Mouse (Mus musculus) ovary, postnatal 14 days (tissue): ENCODE data around the gene Xpo5.

Experiments
- DNase-seq: peaks from one replicate; pipeline ENCODE4 v3.0.0; 2022; ENCODE audit warnings: low spot score

The Xpo5 gene

DNA sequence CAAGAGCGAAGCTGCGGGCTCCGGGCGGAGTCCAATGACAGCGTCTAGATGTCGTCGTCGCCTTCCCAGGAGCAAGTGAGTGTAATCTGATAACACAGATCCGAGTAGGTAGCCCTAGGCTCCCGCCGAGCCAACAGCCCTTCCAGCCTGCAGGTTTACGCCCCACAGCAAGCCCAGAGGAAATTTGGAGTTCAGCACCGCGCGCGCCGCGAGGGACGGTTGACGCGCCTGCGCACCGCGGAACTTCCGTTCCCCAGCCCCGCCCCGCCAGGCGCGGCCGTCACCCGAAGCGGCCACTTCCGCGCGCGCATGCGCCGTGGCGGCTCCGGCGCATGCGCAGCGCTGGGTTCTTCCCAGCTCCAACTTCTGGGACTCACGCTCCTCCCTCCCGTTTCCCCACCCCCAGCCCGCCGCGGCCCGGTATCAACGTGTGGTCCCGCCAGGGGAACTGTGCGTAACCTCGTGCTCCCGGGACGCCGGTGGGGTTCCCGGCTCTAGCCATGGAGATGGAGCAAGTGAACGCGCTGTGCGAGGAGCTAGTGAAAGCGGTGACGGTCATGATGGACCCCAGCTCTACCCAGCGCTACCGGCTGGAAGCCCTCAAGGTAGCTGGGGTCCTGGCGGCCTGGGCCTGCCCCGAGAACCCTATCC is at the start of gene Xpo5, which contains the start of gene Polh:
Gene Xpo5 (plus strand): TSS at position 362 of the 651 bp plus-strand sequence.
Gene Polh (minus strand): TSS at position 225 of the 651 bp plus-strand sequence.
- DNase-seq: peak; percentile 86

DNA sequence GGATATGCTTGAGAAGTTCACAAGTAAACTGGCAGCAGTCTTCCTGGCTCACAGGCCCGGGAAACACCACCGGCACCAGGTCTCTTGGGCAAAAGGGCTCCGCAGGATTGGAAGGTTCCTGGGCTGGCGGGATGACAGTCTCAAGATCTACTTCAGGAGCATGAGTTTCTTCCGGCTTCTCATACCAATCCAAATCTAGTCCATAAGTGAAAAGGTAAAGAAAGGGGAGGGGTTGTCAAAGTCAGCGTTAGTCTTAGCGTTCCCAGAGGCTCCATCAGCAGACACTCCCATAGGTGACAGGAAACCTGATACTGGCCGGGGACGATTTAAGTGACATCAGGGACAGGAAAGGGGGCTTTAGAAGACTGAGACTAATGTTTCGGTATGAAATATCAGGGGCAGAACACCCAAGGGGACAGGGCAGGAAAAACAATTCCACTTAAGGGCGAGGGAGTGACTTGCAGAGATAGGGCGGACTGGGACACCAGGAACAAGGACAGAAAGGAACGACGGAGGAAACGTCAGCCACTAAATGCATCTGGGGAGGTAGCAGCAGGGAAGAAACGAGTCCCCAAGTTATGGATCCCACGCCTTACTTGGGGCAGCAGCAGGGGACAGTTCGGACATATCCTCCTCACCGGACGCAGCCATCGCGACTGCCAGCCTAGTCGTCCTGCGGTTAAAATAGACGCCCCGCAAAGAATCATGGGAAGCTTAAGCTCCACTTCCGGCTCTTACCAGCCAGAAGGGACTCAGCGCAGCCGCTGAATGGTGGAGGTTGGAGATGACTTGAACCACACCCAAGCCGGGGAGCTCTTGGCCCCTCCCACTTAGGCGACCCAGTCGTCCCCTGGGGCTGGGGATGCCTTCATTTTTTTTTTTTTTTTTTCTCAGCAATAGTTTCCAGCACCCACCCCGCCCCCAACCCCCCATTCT is 49.5 kb upstream of the Xpo5 start, which contains the start of gene Mad2l1bp:
Gene Mad2l1bp (minus strand): TSS at position 707 of the 936 bp plus-strand sequence.
- peak; percentile 76 for DNase-seq

DNA sequence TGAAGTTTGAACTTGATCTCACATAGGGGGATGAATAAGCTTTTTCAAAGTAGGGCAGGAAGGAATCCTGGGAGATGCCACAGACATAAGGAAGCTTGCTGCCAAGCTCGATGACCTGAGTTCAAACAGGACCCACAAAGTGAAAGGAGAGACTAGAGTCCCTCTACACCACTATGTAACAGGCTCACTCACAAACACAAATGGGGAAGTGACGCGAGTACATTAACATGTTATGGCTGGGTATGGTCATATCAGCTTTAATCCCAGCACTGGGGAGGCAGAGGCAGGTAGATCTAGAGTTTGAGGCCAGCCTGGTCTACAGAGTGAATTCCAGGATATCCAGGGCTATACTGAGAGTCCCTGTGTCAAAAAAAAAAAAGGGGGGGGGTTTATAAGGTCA is 48.2 kb upstream of the Xpo5 start:
- DNase-seq: no peak

DNA sequence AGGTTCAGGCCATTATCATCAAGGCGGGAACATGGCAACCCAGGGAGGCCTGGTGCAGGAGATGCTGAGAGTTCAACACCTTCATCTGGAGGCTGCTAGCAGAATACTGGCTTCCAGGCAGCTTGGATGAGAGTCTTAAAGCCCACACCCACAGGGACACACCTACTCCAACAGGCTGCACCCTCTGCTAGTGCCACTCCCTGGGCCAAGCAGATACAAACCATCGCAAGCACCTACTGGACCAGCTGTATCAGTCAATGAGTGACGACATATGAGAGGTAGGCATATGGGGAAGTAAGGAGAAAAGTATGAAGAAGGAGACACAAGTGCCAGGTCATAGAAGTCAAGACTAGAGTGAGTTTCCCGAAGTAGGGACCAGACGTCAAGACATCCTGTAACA is 45.9 kb upstream of the Xpo5 start:
- no peak for DNase-seq

DNA sequence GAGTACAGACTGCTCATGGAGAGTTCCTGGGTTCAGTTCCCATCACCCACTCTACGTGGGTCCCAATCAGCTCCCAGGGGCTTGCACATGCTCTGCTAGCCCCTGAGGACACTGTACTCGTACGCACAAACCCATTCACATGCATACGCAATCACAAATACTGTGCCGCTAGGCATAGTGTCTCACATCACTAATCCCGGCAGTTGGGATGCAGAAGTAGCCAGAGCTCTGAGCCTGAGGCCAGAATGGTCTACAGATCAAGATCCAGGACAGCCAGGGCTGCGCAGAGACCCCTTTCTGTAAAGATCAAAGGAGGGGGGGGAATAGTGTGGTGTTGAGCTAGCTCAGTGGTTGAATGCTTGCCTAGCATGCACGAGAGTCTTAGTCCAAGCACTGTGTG is 45.5 kb upstream of the Xpo5 start:
- no peak for DNase-seq

DNA sequence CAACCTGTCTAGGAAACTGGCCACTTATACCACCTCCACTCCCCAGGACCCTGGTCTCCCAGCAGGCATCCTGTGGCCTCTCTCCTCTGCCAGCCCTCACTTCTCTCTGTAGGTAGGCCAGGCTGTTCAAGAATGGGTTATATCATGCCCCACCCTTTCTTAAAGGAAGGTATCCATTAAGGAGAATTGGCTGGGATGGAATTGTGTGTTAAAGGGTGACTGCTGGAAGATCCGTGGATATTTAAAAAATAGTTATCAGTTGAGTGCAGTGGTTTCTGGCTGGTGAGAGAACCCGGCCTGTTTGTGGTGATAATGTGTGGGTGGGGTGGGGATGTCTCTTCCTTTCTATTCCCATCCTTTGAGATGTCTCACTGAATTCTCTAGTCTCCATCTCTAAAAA is 43.3 kb upstream of the Xpo5 start:
- no peak for DNase-seq

- peak; percentile 88 for DNase-seq
Observed at GRCm38 (mm10) chr17:46160090-46160662, 42.4 kb upstream of the Xpo5 start.

- DNase-seq: peak; percentile 84
Observed at GRCm38 (mm10) chr17:46160686-46161085, 41.9 kb upstream of the Xpo5 start, which contains the start of gene Gtpbp2. Gene Gtpbp2, plus strand, starts transcription at chr17:46161032.

DNA sequence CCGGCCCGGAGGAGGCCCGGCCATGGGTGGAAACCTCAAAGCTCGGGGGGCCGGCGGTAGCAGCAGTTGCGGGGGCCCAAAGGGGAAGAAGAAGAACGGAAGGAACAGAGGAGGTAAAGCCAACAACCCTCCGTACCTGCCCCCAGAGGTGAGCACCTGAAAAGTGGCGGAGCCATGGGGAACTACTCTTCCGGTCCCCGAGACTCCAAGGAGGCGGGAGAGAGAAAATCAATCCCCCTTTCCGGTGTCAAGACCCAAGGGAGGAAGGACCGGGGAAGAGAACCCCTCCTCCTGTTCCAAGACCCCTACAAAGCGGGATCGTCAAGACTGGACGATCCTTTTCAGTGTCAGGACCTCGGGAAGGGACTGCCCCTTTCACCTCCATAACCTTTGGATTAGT is 41.4 kb upstream of the Xpo5 start:
- DNase-seq: no peak

DNA sequence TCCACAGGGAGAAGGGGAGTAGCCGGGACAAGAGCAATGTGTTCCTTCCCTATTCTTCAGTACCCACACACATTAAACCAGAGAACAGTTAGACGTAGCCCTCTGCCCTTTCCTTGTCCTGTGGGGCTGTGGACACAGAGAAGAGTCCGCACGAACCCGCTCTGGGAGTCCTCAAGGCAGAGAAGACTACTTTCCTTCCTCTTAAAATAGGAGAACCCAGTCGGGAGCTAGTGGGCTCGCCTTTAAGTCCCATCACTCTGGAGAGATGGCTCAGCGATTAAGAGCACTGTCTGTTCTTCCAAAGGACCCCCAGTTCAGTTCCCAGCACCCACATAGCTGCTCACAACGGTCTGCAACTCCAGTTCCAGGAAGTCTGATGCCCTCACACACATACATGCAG is 40.9 kb upstream of the Xpo5 start:
- no peak for DNase-seq

DNA sequence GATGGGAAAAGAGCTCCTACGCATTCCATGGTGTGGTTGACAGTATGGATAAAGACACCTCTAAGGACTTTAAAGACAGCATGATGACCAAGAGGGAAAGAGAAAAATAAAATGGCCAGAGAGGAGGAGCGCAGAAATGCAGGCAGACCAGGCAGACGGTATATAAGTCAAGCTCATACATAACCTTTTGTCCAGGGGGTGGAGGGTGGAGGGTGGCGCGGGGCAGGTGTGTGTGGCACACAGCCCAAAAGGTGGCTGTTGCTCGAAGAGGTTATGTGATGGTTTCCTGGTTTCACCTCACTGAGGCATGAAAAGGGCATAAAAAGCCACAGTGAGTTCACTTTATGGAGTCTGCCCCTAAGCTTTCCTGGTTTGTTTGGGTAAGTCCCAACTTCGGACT is 40.0 kb upstream of the Xpo5 start:
- DNase-seq: no peak

GRCm38 (mm10) chr17:46162951-46163421 is 39.6 kb upstream of the Xpo5 start:
- no peak for DNase-seq

DNA sequence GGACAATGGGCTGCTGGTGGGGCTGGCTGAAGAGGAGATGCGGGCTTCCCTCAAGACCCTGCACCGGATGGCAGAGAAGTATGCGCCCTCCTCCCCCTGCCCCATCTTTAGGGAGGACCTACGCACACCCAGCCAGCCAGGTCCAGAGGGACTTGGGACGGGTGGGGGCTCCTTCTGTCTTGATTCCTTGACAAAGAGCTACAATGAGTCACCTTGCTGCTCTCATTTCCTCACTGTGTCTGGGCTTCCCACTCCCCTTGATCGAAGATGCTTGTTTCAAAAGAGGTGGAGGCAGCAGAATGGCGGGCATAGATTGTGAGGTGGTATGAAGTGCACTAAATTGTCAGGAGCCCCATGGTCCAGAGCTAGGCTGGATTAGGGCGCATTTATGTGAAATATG is 38.3 kb upstream of the Xpo5 start:
- DNase-seq: no peak

- no peak for DNase-seq
Observed at GRCm38 (mm10) chr17:46164791-46165190, 37.8 kb upstream of the Xpo5 start.

DNA sequence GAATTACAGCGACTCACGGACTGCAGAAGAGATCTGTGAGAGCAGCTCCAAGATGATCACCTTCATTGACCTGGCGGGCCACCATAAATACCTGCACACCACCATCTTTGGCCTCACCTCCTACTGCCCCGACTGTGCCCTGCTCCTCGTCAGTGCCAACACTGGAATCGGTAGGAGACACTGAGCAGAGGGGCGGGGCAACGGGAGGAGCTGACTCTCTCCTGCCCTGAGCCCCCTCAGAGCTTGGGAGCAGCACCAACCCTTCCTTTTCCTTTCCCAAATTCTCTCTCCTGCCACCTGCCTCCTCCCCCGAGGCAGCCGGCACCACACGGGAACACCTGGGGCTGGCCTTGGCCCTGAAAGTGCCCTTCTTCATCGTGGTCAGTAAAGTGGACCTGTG is 37.1 kb upstream of the Xpo5 start:
- DNase-seq: no peak

GRCm38 (mm10) chr17:46166270-46166669 is 36.3 kb upstream of the Xpo5 start:
- DNase-seq: no peak

GRCm38 (mm10) chr17:46167014-46167413 is 35.6 kb upstream of the Xpo5 start:
- no peak for DNase-seq

- DNase-seq: no peak
Observed at GRCm38 (mm10) chr17:46168318-46168717, 34.3 kb upstream of the Xpo5 start.

DNA sequence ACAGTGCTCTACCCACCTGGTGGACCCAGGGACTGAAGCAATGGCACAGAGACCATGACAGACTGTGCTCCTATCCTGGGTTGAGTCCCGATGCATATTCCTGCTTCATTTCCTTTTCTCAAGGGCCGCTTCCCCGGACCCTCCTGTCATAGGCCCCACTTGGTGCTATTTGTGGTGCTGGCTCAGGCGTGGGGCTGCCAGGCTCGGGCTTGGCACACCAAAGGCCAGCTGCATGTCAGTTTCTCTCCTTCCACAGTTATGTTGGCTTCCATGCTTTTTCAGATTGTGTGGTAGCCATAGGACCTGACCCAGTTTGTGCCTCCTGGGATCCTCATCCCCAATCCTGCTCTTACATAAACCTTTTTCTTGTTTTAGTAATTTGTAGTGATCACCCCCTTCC is 33.8 kb upstream of the Xpo5 start:
- no peak for DNase-seq

GRCm38 (mm10) chr17:46170538-46170937 is 32.0 kb upstream of the Xpo5 start:
- no peak for DNase-seq

GRCm38 (mm10) chr17:46182273-46182672 is 20.3 kb upstream of the Xpo5 start:
- DNase-seq: no peak

GRCm38 (mm10) chr17:46188829-46189228 is 13.8 kb upstream of the Xpo5 start:
- DNase-seq: no peak

DNA sequence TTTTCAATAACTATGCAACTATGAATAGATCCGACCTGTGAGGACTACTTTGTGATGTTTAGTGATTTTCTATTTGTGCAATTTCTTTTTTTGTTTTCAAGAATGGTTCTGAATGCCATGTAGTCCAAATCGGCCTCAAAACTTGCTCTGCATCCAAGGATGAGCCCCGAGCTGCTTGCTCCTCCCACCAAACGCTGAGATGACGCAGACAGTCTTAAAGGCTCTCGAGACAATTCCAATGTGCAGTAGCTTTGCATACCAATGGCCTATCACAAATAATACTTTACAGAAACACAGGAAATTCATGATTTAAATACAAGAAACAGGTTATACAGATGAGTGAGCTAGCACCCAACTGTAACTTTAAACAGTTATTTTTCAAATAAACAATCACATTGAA is 1.4 kb upstream of the Xpo5 start:
- no peak for DNase-seq
